Mouse (Mus musculus): ENCODE data around the gene Cox6b1. TPM values are rescaled to one million over a fixed set of nuclear protein-coding genes. Genes with fewer than 3 reads are reported as not detected.

Gene Cox6b1
- total and polyA plus RNA-seq, 3 experiments = 1,860 to 4,696 (median 4,061) TPM

GRCm38 (mm10) chr7:30598786-30599185 is 27.2 kb downstream of the Cox6b1 start, which contains the start of gene Zbtb32:
Gene Zbtb32, minus strand, starts transcription at chr7:30598909.
- Histone ChIP-seq H3K27me3 (ENCODE audit: control insufficient read depth, insufficient read depth, low read length) (no peaks in the 10 kb centered on the region), H3K4me1 (ENCODE audit: control insufficient read depth, insufficient read depth, low read length) (no peaks in the 10 kb centered on the region), H3K27ac (no peak within 1 kb of the TSS), H3K4me3 (no peak within 1 kb of the TSS), H3K9ac (ENCODE audit: low read depth, low read length) (no peak within 1 kb of the TSS), H3K79me2 (replicated peaks; ENCODE audit: control insufficient read depth, insufficient read depth, low read length) (no peaks in the 10 kb centered on the region), H3K36me3 (ENCODE audit: control insufficient read depth, insufficient read depth, low read length) (no peaks in the 10 kb centered on the region)
- TF ChIP-seq EP300 (IDR thresholded peaks at IDR 0.05; ENCODE audit: insufficient read depth, low read depth, low read length) (no peak), CTCF (IDR thresholded peaks at IDR 0.05) (no peak), POLR2A (IDR thresholded peaks at IDR 0.05; ENCODE audit: insufficient read depth, low read depth, low read length) (no peak)
- no peak for DNase-seq
- intact Hi-C loops (cut with DNase I) = loop anchor here (10.0 kb wide), 1 partner anchor 356 kb away; the partner anchor contains the start of gene Usf2
- WGBS = 91% methylated on average over 12 of the region's 12 CpGs

DNA sequence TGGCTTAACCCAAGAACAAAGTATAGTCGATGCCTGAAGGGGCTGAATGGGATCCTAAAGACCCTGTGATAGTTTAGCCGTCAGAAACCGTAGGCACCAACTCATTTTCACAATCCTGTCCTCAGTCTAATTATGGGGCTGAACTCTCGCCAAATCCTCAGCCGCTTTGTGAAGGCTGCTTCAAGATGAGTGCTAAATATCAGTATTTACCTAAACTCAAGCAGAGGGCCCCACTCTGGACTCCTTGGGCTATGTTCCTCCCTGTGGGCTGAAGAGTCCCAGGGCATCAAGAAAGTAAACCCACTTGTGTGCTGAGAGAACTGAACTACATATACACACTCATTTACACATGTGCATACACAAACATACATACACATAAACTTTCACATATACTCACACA is 29.1 kb downstream of the Cox6b1 start:
- H3K36me3 ChIP-seq (ENCODE audit: control insufficient read depth, insufficient read depth, low read length) = no peaks in the 10 kb centered on the region
- intact Hi-C loops (cut with DNase I) = loop anchor here (10.0 kb wide), 1 partner anchor 358 kb away; the partner anchor contains the start of gene Usf2
- no peaks in the 10 kb centered on the region for H3K27me3 ChIP-seq (ENCODE audit: control insufficient read depth, insufficient read depth, low read length)
- no peak overlapping the region for H3K9ac ChIP-seq (ENCODE audit: low read depth, low read length)
- H3K79me2 ChIP-seq (replicated peaks; ENCODE audit: control insufficient read depth, insufficient read depth, low read length) = no peaks in the 10 kb centered on the region
- no peak overlapping the region for H3K4me3 ChIP-seq
- 60% methylated on average over 5 of the region's 5 CpGs for WGBS
- TF ChIP-seq EP300 (IDR thresholded peaks at IDR 0.05; ENCODE audit: insufficient read depth, low read depth, low read length) (no peak), CTCF (IDR thresholded peaks at IDR 0.05) (no peak), POLR2A (IDR thresholded peaks at IDR 0.05; ENCODE audit: insufficient read depth, low read depth, low read length) (no peak)
- DNase-seq = no peak
- no peaks in the 10 kb centered on the region for H3K4me1 ChIP-seq (ENCODE audit: control insufficient read depth, insufficient read depth, low read length)
- no peak overlapping the region for H3K27ac ChIP-seq

DNA sequence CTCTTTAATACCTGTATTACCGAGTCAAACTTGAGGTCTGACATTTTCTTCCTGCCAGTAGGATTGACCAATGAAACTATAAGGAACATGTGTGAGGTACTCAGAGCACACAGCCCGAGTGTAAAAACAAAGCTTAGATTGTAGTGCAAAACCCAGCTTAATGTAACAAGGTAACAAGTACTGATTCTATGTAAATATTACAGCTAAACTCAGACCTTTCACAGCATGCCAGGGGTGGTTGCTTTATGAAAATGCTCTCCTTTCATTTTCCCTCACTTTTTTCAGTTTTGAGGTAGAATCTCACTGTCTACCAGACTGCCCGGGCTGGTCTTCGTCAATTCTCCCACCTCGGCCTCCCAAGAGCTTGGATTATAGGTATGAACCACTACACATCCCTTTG is 29.9 kb downstream of the Cox6b1 start:
- TF ChIP-seq POLR2A (IDR thresholded peaks at IDR 0.05; ENCODE audit: insufficient read depth, low read depth, low read length) = no peak
- TF ChIP-seq EP300 (IDR thresholded peaks at IDR 0.05; ENCODE audit: insufficient read depth, low read depth, low read length) = no peak
- TF ChIP-seq CTCF (IDR thresholded peaks at IDR 0.05) = no peak
- WGBS = 69% methylated on average over 5 of the region's 5 CpGs
- Histone ChIP-seq H3K27me3 (ENCODE audit: control insufficient read depth, insufficient read depth, low read length) (no peaks in the 10 kb centered on the region), H3K4me1 (ENCODE audit: control insufficient read depth, insufficient read depth, low read length) (no peaks in the 10 kb centered on the region), H3K27ac (no peak overlapping the region), H3K9ac (ENCODE audit: low read depth, low read length) (no peak overlapping the region), H3K4me3 (no peak overlapping the region), H3K79me2 (replicated peaks; ENCODE audit: control insufficient read depth, insufficient read depth, low read length) (no peaks in the 10 kb centered on the region), H3K36me3 (ENCODE audit: control insufficient read depth, insufficient read depth, low read length) (no peaks in the 10 kb centered on the region)
- intact Hi-C loops (cut with DNase I) = loop anchor here (10.0 kb wide), 1 partner anchor 359 kb away; the partner anchor contains the start of gene Usf2
- DNase-seq = no peak

DNA sequence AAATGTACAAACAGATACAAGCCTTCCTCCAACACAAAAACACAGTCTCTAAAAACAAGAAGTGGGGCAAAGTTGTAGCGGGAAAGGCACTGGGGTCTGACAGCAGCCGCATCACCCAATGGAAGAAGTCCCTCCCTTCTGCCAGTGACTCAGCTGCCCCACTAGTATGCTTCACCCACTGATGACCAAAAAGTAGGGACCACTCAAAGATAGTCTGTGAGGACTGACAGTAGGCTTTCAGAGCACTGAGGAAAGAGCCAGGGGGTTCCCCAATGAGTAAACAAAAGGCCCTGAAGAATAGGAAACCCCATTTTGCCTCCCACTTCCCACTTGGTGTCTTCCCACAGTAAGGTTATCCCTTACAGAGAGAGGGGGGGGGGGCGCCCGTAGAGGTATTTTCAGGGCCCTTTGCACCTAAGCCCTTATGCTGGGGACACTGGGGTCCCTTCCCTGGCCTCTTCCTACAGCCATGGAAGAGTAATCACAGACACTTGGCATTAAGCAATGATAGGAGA is 31.4 kb downstream of the Cox6b1 start:
- H3K79me2 ChIP-seq (replicated peaks; ENCODE audit: control insufficient read depth, insufficient read depth, low read length) = no peaks in the 10 kb centered on the region
- TF ChIP-seq EP300 (IDR thresholded peaks at IDR 0.05; ENCODE audit: insufficient read depth, low read depth, low read length) (no peak), POLR2A (IDR thresholded peaks at IDR 0.05; ENCODE audit: insufficient read depth, low read depth, low read length) (no peak), CTCF (IDR thresholded peaks at IDR 0.05) (no peak)
- DNase-seq = no peak
- H3K4me1 ChIP-seq (ENCODE audit: control insufficient read depth, insufficient read depth, low read length) = no peaks in the 10 kb centered on the region
- WGBS = 49% methylated on average over 4 of the region's 4 CpGs
- H3K4me3 ChIP-seq = no peak overlapping the region
- no peak overlapping the region for H3K27ac ChIP-seq
- no peaks in the 10 kb centered on the region for H3K27me3 ChIP-seq (ENCODE audit: control insufficient read depth, insufficient read depth, low read length)
- no peaks in the 10 kb centered on the region for H3K36me3 ChIP-seq (ENCODE audit: control insufficient read depth, insufficient read depth, low read length)
- intact Hi-C loops (cut with DNase I) = loop anchor here (5.0 to 10.0 kb wide), 2 partner anchors 268 to 360 kb away; partner anchors contain the start of genes Ffar1 and Usf2
- no peak overlapping the region for H3K9ac ChIP-seq (ENCODE audit: low read depth, low read length)

DNA sequence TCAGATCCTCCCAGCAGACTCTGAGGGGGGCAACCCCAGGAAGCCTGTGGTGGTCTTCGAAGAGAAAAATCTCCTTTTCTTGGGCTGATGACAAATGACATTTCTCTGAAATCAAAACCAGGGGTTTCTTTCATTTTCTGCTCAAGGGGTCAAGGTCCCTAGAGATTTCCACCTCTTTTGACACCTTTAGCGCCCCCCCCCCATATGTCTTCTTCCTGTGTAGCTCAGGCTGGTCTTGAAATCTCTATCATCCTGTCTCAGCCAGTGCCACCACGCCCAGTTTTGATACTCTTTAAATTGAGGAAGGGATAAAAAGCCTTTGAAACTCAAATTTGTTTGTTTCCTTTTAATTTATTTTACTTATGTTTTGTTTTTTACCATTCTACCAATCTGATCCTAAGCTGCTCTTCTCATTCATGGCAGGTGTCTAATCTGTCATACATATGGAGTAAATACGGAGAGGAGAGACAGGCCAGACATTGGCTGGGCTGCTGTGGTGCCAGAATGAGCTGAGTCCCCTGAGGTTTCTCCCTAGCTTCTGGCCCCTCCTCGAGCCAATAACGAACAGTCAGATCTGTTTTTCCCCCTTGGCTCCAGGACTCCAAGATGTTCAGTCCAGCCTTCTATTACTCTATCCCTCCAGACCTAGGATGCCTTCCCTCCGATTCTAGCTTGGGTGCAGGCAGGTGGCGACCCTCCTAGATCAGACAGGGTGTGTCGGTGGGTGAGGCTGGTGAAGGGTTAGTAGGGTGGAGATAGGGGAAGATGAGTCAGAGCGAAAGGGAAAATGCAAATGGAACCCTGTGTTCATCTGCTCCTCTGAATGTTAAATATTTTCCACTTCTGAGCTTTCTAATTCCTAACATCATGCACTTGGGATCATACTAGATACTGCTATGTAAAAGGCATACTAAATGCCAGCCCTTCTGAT is 32.1 kb downstream of the Cox6b1 start:
- intact Hi-C loops (cut with DNase I) = loop anchor here (5.0 to 10.0 kb wide), 2 partner anchors 268 to 361 kb away; partner anchors contain the start of genes Ffar1 and Usf2

More for the DNA sequence above, 32.1 kb downstream of the Cox6b1 start:
- Histone ChIP-seq H3K4me3 (no peak overlapping the region), H3K27ac (no peak overlapping the region), H3K79me2 (replicated peaks; ENCODE audit: control insufficient read depth, insufficient read depth, low read length) (no peaks in the 10 kb centered on the region), H3K36me3 (ENCODE audit: control insufficient read depth, insufficient read depth, low read length) (no peaks in the 10 kb centered on the region), H3K4me1 (ENCODE audit: control insufficient read depth, insufficient read depth, low read length) (no peaks in the 10 kb centered on the region), H3K27me3 (ENCODE audit: control insufficient read depth, insufficient read depth, low read length) (no peaks in the 10 kb centered on the region), H3K9ac (ENCODE audit: low read depth, low read length) (no peak overlapping the region)
- DNase-seq = no peak
- no peak for TF ChIP-seq POLR2A (IDR thresholded peaks at IDR 0.05; ENCODE audit: insufficient read depth, low read depth, low read length)
- TF ChIP-seq EP300 (IDR thresholded peaks at IDR 0.05; ENCODE audit: insufficient read depth, low read depth, low read length) = no peak
- no peak for TF ChIP-seq CTCF (IDR thresholded peaks at IDR 0.05)
- 59% methylated on average over 10 of the region's 10 CpGs for WGBS
